Mouse (Mus musculus) T-cell, adult 2 months (primary cell): ENCODE measurements around the gene Slc25a34.

Source experiments
- DNase-seq: peaks from one replicate; pipeline ENCODE4 v3.0.0; 2022; ENCODE audit warnings: low spot score

The Slc25a34 gene

GRCm38 (mm10) chr4:141578833-141579232 is 44.8 kb downstream of the Slc25a34 start:
- no peak for DNase-seq

GRCm38 (mm10) chr4:141576877-141577276 is 46.7 kb downstream of the Slc25a34 start:
- no peak for DNase-seq

- no peak for DNase-seq
Measured at GRCm38 (mm10) chr4:141576404-141576803, 47.2 kb downstream of the Slc25a34 start.

GRCm38 (mm10) chr4:141574789-141575702 is 48.6 kb downstream of the Slc25a34 start:
- peak; percentile 73 for DNase-seq

- no peak for DNase-seq
Measured at GRCm38 (mm10) chr4:141573359-141573966, 50.2 kb downstream of the Slc25a34 start.

GRCm38 (mm10) chr4:141572668-141573358 is 50.8 kb downstream of the Slc25a34 start:
- DNase-seq = no peak

GRCm38 (mm10) chr4:141571934-141572333 is 51.7 kb downstream of the Slc25a34 start:
- no peak for DNase-seq

GRCm38 (mm10) chr4:141571337-141571739 is 52.3 kb downstream of the Slc25a34 start:
- no peak for DNase-seq

- DNase-seq = no peak
Measured at GRCm38 (mm10) chr4:141570821-141571220, 52.8 kb downstream of the Slc25a34 start.

GRCm38 (mm10) chr4:141570004-141570403 is 53.6 kb downstream of the Slc25a34 start:
- no peak for DNase-seq

GRCm38 (mm10) chr4:141568966-141569365 is 54.7 kb downstream of the Slc25a34 start:
- DNase-seq = no peak
